Mouse (Mus musculus) CH12.LX (cell line): ENCODE data around the gene Dmac2. TPM values are rescaled to one million over a fixed set of nuclear protein-coding genes. Genes with fewer than 3 reads are reported as not detected.

Source experiments
- DNase-seq: peaks from one replicate; pipeline ENCODE4 v3.0.0-alpha.2; 2013; ENCODE audit errors: extremely low read depth
- H3K27ac ChIP-seq: 2 replicates; pipeline ENCODE4 v1.5.1; 2012; ENCODE audit warnings: low read depth, mild to moderate bottlenecking, control low read depth, moderate library complexity; ENCODE audit not compliant: insufficient read depth
- H3K27me3 ChIP-seq: replicated peaks from 2 replicates; pipeline ENCODE3; 2012; ENCODE audit warnings: inconsistent platforms
- H3K36me3 ChIP-seq, 2 experiments: replicated peaks in 1 of 2; 2 replicates each; pipeline versions ENCODE3 to v1.6.1; 2012; ENCODE audit warnings: inconsistent platforms in 1 of 2, low read length in 1 of 2, mild to moderate bottlenecking in 1 of 2, mixed read lengths in 1 of 2, moderate library complexity in 1 of 2; ENCODE audit not compliant: control insufficient read depth in 1 of 2, insufficient read depth in 1 of 2
- H3K4me1 ChIP-seq, 2 experiments: 2 replicates each; pipeline ENCODE4 v1.6.1; 2012; ENCODE audit warnings: inconsistent platforms in 1 of 2, moderate library complexity in 1 of 2; ENCODE audit not compliant: insufficient read depth in 2 of 2, control insufficient read depth in 1 of 2
- H3K4me2 ChIP-seq: 2 replicates; pipeline ENCODE4 v1.6.1; 2012; ENCODE audit warnings: low read depth, mild to moderate bottlenecking, control low read depth; ENCODE audit not compliant: poor library complexity, insufficient read depth, severe bottlenecking
- H3K4me3 ChIP-seq, 3 experiments: fragments of 150-350 bp in 1 of 3; sonication (generic) in 1 of 3; replicated peaks in 1 of 3; 2 replicates each; pipeline versions ENCODE3 to v1.5.1; 2011 to 2012; ENCODE audit warnings: low read depth in 2 of 3, low read length in 2 of 3, mild to moderate bottlenecking in 2 of 3, moderate library complexity in 2 of 3, control low read depth in 1 of 3, improper control_type of control experiment in 1 of 3, inconsistent platforms in 1 of 3, mixed read lengths in 1 of 3; ENCODE audit not compliant: poor library complexity in 1 of 3
- H3K79me2 ChIP-seq: replicated peaks from 2 replicates; pipeline ENCODE4 v1.6.1; 2012; ENCODE audit warnings: mild to moderate bottlenecking, moderate library complexity; ENCODE audit not compliant: control insufficient read depth, poor library complexity, insufficient read depth, severe bottlenecking; ENCODE audit errors: extremely low read depth
- H3K9ac ChIP-seq: 2 replicates; pipeline ENCODE4 v1.6.1; 2012; ENCODE audit warnings: low read depth, mild to moderate bottlenecking, control low read depth, moderate library complexity; ENCODE audit not compliant: insufficient read depth
- H3K9me3 ChIP-seq: replicated peaks from 2 replicates; pipeline ENCODE3; 2012; ENCODE audit warnings: low read length, inconsistent platforms, mixed read lengths
- CHD1 ChIP-seq: IDR thresholded peaks from 2 replicates; pipeline ENCODE4 v1.6.1; 2012; ENCODE audit warnings: low read depth, low read length, improper control_type of control experiment, inconsistent platforms
- CTCF ChIP-seq, 2 experiments: IDR thresholded peaks in 1 of 2; conservative IDR thresholded peaks in 1 of 2; 2 replicates each; pipeline ENCODE4 v1.5.1; 2011 to 2012; ENCODE audit warnings: low read depth in 2 of 2, low read length in 2 of 2, improper control_type of control experiment in 1 of 2, inconsistent platforms in 1 of 2, mild to moderate bottlenecking in 1 of 2, moderate library complexity in 1 of 2
- ELF1 ChIP-seq: IDR thresholded peaks from 2 replicates; pipeline ENCODE4 v1.6.1; 2014; ENCODE audit warnings: low read depth, mild to moderate bottlenecking, inconsistent platforms, low read length, improper control_type of control experiment
- HCFC1 ChIP-seq: IDR thresholded peaks from 2 replicates; pipeline ENCODE4 v1.6.1; 2012; ENCODE audit warnings: low read depth, mild to moderate bottlenecking, inconsistent platforms, low read length, improper control_type of control experiment
- JUN ChIP-seq: IDR thresholded peaks from 2 replicates; pipeline ENCODE4 v1.6.1; 2011; ENCODE audit warnings: low read depth, mild to moderate bottlenecking, low read length, improper control_type of control experiment, moderate library complexity; ENCODE audit not compliant: insufficient read depth
- KAT2A ChIP-seq: IDR thresholded peaks from 2 replicates; pipeline ENCODE4 v1.6.1; 2012; ENCODE audit warnings: low read length, improper control_type of control experiment, inconsistent platforms; ENCODE audit not compliant: insufficient replicate concordance
- MAX ChIP-seq: IDR thresholded peaks from 2 replicates; pipeline ENCODE4 v1.6.1; 2011; ENCODE audit warnings: low read length, improper control_type of control experiment
- MAZ ChIP-seq: IDR thresholded peaks from 2 replicates; pipeline ENCODE4 v1.6.1; 2012; ENCODE audit warnings: low read depth, mild to moderate bottlenecking, inconsistent platforms, low read length, improper control_type of control experiment, moderate library complexity
- MEF2A ChIP-seq: IDR thresholded peaks from 2 replicates; pipeline ENCODE4 v1.6.1; 2014; ENCODE audit warnings: low read depth, mild to moderate bottlenecking, inconsistent platforms, low read length, improper control_type of control experiment, borderline replicate concordance
- NELFE ChIP-seq: IDR thresholded peaks from 2 replicates; pipeline ENCODE4 v1.6.1; 2011; ENCODE audit warnings: low read depth, low read length, improper control_type of control experiment
- NRF1 ChIP-seq: IDR thresholded peaks from 2 replicates; pipeline ENCODE4 v1.6.1; 2014; ENCODE audit warnings: low read depth, mild to moderate bottlenecking, inconsistent platforms, low read length, improper control_type of control experiment, moderate library complexity
- RAD21 ChIP-seq: IDR thresholded peaks from 2 replicates; pipeline ENCODE4 v1.6.1; 2011; ENCODE audit warnings: low read depth, mild to moderate bottlenecking, low read length, improper control_type of control experiment, moderate library complexity
- SIN3A ChIP-seq: IDR thresholded peaks from 2 replicates; pipeline ENCODE4 v1.6.1; 2012; ENCODE audit warnings: low read length, improper control_type of control experiment, inconsistent platforms
- UBTF ChIP-seq: IDR thresholded peaks from 2 replicates; pipeline ENCODE4 v1.6.1; 2012; ENCODE audit warnings: low read depth, mild to moderate bottlenecking, inconsistent platforms, low read length, improper control_type of control experiment, moderate library complexity
- USF2 ChIP-seq: conservative IDR thresholded peaks from 2 replicates; pipeline ENCODE4 v1.6.1; 2011; ENCODE audit warnings: low read depth, low read length, improper control_type of control experiment
- ZMIZ1 ChIP-seq: IDR thresholded peaks from 2 replicates; pipeline ENCODE4 v1.6.1; 2012; ENCODE audit warnings: low read depth, mild to moderate bottlenecking, inconsistent platforms, low read length, improper control_type of control experiment
- dilution Hi-C: fragments of 300-500 bp; cut with MboI; formaldehyde crosslinking; loops from 2 replicates; pipeline ENCODE4 v1.14.3; 2020; ENCODE audit warnings: low sequenced_read_pairs; ENCODE audit not compliant: extremely low pct_unique_long_range_greater_than_20kb, extremely low pct_ligation_motif_present
- in situ Hi-C: fragments of 300-500 bp; cut with MboI; formaldehyde crosslinking; loops from 3 replicates; pipeline ENCODE4 v1.14.3; 2019; ENCODE audit warnings: low sequenced_read_pairs, low pct_ligation_motif_present, low pct_unique_long_range_greater_than_20kb, mixed read lengths
- polyA plus RNA-seq: library from polyadenylated mRNA; unstranded; fragments of >175 nt; gene quantifications from 2 replicates; pipeline ENCODE4 v1.2.1, GENCODE M21; 2012; ENCODE audit warnings: low read depth; ENCODE audit not compliant: insufficient read length
- total RNA-seq, 2 experiments: library from RNA; depleted of rRNA; stranded (reverse); fragments of 300-350 nt in 1 of 2; fragments of >200 nt in 1 of 2; gene quantifications; 2 replicates each; pipeline ENCODE4 v1.2.3; 2012 to 2014

Dmac2 gene
- total and polyA plus RNA-seq, 3 experiments, result 18.7 to 35.0 (median 19.8) TPM

DNA sequence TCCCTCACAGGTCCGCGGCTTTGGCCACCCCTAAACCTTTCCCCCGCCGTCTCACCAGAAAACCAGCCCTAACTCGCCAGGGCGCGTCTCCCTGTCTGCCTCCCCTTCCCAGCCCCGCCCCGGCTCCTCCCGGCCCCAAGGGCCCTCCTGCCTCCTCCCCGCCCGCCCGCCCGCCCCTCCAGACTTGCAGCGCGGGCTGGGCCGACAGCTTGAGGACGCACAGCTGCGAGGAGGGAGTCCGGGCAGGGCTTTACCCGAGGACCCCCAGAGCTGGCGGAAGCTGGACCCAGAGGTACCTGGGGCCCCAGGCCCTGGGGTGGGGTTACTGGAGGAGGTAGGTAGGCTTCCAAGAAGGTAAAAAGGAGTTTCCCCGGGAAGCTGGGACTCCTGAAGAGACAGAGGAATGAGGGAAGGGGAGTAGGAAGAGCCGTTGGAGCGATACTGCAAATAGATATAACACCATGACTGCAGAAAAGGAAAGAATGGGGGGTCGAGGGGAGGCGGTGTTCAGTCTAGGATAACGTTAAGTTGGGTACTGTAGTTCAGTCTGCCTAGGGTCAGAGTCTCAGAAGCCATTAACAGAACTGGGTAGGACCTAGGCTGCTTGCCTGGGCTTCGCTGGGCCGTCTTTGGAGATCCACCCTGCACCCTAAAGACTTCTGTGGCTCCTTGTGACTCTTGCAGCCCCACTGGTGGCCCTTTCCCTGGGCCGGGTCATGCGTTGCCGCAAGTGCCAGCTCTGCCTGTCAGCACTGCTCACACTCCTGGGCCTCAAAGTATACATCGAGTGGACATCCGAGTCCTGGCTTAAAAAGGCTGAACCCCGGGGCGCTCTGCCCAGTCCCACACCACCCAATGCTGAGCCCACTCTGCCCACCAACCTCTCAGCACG is 8.5 kb downstream of the Dmac2 start:
- H3K9ac ChIP-seq, result no peak overlapping the region
- dilution Hi-C loops (no loop called here), in situ Hi-C loops (no loop called here)
- no peak for DNase-seq
- H3K4me3 ChIP-seq, result no peak overlapping the region
- peaks cover 0 to 11% of the 10 kb centered on the region in 2 experiments; a peak in 3 of 4 replicates for H3K4me1 ChIP-seq
- no peak overlapping the region for H3K27ac ChIP-seq
- no peak overlapping the region for H3K4me2 ChIP-seq
- H3K79me2 ChIP-seq, result no peaks in the 10 kb centered on the region
- H3K36me3 ChIP-seq, result peaks cover 22 to 61% of the 10 kb centered on the region in 2 experiments
- no peaks in the 10 kb centered on the region for H3K9me3 ChIP-seq
- H3K27me3 ChIP-seq, result no peaks in the 10 kb centered on the region
- no peak for TF ChIP-seq MAZ
- no peak for TF ChIP-seq JUN
- no peak for TF ChIP-seq NELFE
- no peak for TF ChIP-seq RAD21
- TF ChIP-seq UBTF, result no peak
- no peak for TF ChIP-seq CTCF (conservative IDR thresholded peaks at IDR 0.05 in 1 of 2, IDR thresholded peaks at IDR 0.05 in 1 of 2; ENCODE audit: low read depth in 2 of 2, low read length in 2 of 2)
- no peak for TF ChIP-seq SIN3A

- H3K27ac ChIP-seq, result no peak overlapping the region
- dilution Hi-C loops, result no loop called here
- H3K4me2 ChIP-seq, result no peak overlapping the region
- H3K36me3 ChIP-seq, result peaks cover 17 to 60% of the 10 kb centered on the region in 2 experiments
- DNase-seq, result no peak
- TF ChIP-seq USF2 (no peak), MAX (no peak), KAT2A (no peak), HCFC1 (no peak), CHD1 (no peak), ZMIZ1 (no peak), NRF1 (no peak), SIN3A (no peak), ELF1 (no peak), RAD21 (no peak), JUN (no peak), MEF2A (no peak)
- TF ChIP-seq, all 38 proteins: peak for 0
- Histone ChIP-seq H3K9ac (no peak overlapping the region), H3K4me1 (peaks cover 5 to 17% of the 10 kb centered on the region in 2 experiments), H3K27me3 (no peaks in the 10 kb centered on the region), H3K4me3 (no peak overlapping the region), H3K79me2 (no peaks in the 10 kb centered on the region), H3K9me3 (no peaks in the 10 kb centered on the region)
- in situ Hi-C loops, result no loop called here
Measured at GRCm38 (mm10) chr7:25628323-25628620, 9.1 kb downstream of the Dmac2 start.
